Mouse (Mus musculus): Measurements from ENCODE around the gene Olfr958.

DNA sequence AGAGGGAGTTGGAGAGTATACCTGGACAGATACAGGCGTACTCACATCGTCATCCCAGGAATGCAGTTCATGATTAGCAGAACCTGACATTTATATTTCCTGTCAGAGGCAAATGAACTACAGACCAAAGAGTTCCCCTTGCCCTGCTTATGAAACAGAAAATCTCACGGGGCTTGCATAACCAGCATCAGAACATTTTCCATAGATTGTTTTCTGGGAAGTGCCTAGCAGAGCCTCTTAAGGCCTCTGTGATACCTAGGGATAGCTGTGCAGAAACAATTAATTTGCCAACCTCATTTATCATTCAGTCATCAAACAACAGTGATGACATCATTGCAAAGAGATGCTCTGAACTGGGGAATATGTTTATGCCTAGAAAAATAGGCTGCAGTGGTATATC lies 21.6 kb upstream of the Olfr958 start, which contains the start of gene Olfr959:
- TF ChIP-seq MAFK (IDR thresholded peaks at IDR 0.05; ENCODE audit: insufficient read depth, low read depth, low read length) (no peak), CHD2 (IDR thresholded peaks at IDR 0.05; ENCODE audit: low read depth, low read length) (no peak), ZC3H11A (IDR thresholded peaks at IDR 0.05; ENCODE audit: borderline replicate concordance, low read depth, low read length) (no peak)

Data from ES-E14 (cell line).